Mouse (Mus musculus) lung, embryonic 16.5 days (tissue): ENCODE measurements at regions not wholly inside any gene's neighbourhood (a gene's known extent, or its start where the extent isn't known, plus 50 kb on each side); places are given as distances from the start of the nearest gene placed in this dataset.

Source experiments
- ATAC-seq: fragments of 200-750 bp; cut with Nextera tagmentation; 2 replicates; pipeline ENCODE4 v1.8.0; 2017; ENCODE audit warnings: low read depth, mild to moderate bottlenecking, moderate library complexity
- H3K27ac ChIP-seq: fragments of 300-500 bp; sonication (generic); 2 replicates; pipeline ENCODE4 v1.5.1; 2014; ENCODE audit warnings: mild to moderate bottlenecking, control low read depth, low read length
- H3K27me3 ChIP-seq: fragments of 300-500 bp; sonication (generic); 2 replicates; pipeline ENCODE4 v1.6.1; 2014; ENCODE audit warnings: low read depth, low read length, mixed read lengths; ENCODE audit not compliant: control insufficient read depth, insufficient read depth
- H3K36me3 ChIP-seq: fragments of 300-500 bp; sonication (generic); 2 replicates; pipeline ENCODE4 v1.6.1; 2014; ENCODE audit warnings: low read length; ENCODE audit not compliant: control insufficient read depth, insufficient read depth
- H3K4me1 ChIP-seq: fragments of 300-500 bp; sonication (generic); replicated peaks from 2 replicates; pipeline ENCODE4 v1.6.1; 2014; ENCODE audit warnings: low read length, mixed read lengths; ENCODE audit not compliant: control insufficient read depth, insufficient read depth
- H3K4me2 ChIP-seq: fragments of 300-500 bp; sonication (generic); 2 replicates; pipeline ENCODE4 v1.6.1; 2014; ENCODE audit warnings: low read depth, low read length, control low read depth
- H3K4me3 ChIP-seq: fragments of 300-500 bp; sonication (generic); 2 replicates; pipeline ENCODE4 v1.5.1; 2014; ENCODE audit warnings: mild to moderate bottlenecking, low read length, control low read depth
- H3K9ac ChIP-seq: fragments of 300-500 bp; sonication (generic); 2 replicates; pipeline ENCODE4 v1.6.1; 2014; ENCODE audit warnings: low read length, control low read depth
- H3K9me3 ChIP-seq: fragments of 300-500 bp; sonication (generic); 2 replicates; pipeline ENCODE4 v1.6.1; 2016; ENCODE audit warnings: low read length; ENCODE audit not compliant: control insufficient read depth
- WGBS: fragments of 180-500 bp; shearing (Covaris S2); extraction: QIAGEN DNeasy Blood & Tissue Kit; methylation state at CpG from one replicate; pipeline ENCODE4 v1.1.7; 2014; 5-methylcytosine and 5-hydroxymethylcytosine counted together

DNA sequence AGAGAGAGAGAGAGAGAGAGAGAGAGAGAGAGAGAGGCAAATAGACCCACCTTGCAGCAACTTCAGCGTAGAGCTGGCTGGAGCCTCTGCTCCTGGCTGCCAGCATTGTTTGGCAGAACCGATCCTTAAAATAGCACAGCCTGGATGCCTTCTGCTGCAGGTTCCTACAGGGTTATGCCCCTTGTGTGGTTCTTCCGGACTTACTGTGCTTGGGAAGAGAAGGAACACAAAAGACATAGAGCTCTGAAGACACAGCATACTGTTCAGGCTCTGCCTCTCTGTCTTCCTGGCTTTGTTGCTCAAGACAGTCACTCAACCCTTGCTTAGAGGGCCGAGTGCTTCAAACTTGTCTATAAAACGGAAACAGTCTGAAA is 86.2 kb upstream of the Slc25a26 start:
- Histone ChIP-seq H3K4me2 (no peak overlapping the region), H3K9me3 (no peaks in the 10 kb centered on the region)

DNA sequence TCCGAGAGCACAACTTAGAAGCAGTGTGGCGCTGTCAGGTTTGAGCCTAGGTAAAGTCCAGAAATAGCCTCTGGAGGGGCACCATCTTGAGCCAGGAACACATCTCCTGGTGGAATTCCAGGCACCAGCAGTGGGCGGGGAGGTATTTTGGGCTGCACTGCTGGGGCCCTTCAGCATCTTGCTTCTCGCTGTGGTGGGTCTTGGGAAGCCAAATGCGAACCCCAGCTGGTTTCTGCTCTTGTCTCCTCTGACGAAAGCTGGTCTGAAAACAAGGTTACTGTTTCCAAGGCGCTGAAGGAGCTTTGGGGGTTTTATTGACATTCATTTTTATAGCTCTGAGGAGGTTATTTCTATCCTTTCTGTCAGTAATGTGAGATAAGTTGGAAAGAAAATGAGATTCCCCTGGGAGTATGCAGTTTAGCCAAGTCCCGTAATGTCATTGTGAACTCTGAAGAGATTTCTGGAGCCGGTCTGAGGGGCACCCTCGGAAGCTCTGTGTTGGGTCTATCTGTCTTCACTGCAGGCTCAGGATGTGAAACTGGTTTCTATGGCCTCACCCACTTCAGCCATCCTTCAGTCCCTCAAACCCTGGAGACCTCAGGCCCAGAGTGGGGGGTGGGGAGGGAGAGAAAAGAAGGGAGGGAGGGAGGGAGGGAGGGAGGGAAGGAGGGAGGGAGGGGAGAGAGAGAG is 86.7 kb upstream of the Slc25a26 start:
- H3K9me3 ChIP-seq: no peaks in the 10 kb centered on the region
- H3K9ac ChIP-seq: no peak overlapping the region
- H3K4me2 ChIP-seq: no peak overlapping the region
- H3K27me3 ChIP-seq: no peaks in the 10 kb centered on the region
- peak overlapping the region; percentile 38 for H3K27ac ChIP-seq
- no peaks in the 10 kb centered on the region for H3K36me3 ChIP-seq
- WGBS: 52% methylated on average over 10 of the region's 10 CpGs
- no peak overlapping the region for H3K4me3 ChIP-seq
- peak; percentile 79 for ATAC-seq
- H3K4me1 ChIP-seq: peaks cover 6% of the 10 kb centered on the region

More for the DNA sequence above, 86.2 kb upstream of the Slc25a26 start:
- Histone ChIP-seq H3K4me3 (no peak overlapping the region), H3K36me3 (no peaks in the 10 kb centered on the region), H3K4me1 (peaks cover 6% of the 10 kb centered on the region), H3K27me3 (no peaks in the 10 kb centered on the region), H3K9ac (no peak overlapping the region), H3K27ac (peak overlapping the region; percentile 38)
- peak; percentile 59; the same call in 1 of the 2 replicates for ATAC-seq
- WGBS: 29% methylated on average over 5 of the region's 5 CpGs

- WGBS: 83% methylated on average over 7 of the region's 7 CpGs
- Histone ChIP-seq H3K4me1 (peaks cover 6% of the 10 kb centered on the region), H3K9me3 (no peaks in the 10 kb centered on the region), H3K9ac (no peak overlapping the region), H3K4me3 (no peak overlapping the region), H3K36me3 (no peaks in the 10 kb centered on the region), H3K27ac (no peak overlapping the region), H3K4me2 (no peak overlapping the region), H3K27me3 (no peaks in the 10 kb centered on the region)
- ATAC-seq: no peak
These were observed 87.8 kb upstream of the Slc25a26 start for GRCm38 (mm10) chr6:94412341-94412740.

- no peak overlapping the region for H3K9ac ChIP-seq
- no peak overlapping the region for H3K27ac ChIP-seq
- no peaks in the 10 kb centered on the region for H3K27me3 ChIP-seq
- 55% methylated on average over 2 of the region's 2 CpGs for WGBS
- H3K4me3 ChIP-seq: no peak overlapping the region
- H3K36me3 ChIP-seq: no peaks in the 10 kb centered on the region
- ATAC-seq: no peak
- H3K4me1 ChIP-seq: peaks cover 6% of the 10 kb centered on the region
- no peak overlapping the region for H3K4me2 ChIP-seq
- H3K9me3 ChIP-seq: no peaks in the 10 kb centered on the region
These were observed 89.7 kb upstream of the Slc25a26 start for GRCm38 (mm10) chr6:94410480-94410879.

DNA sequence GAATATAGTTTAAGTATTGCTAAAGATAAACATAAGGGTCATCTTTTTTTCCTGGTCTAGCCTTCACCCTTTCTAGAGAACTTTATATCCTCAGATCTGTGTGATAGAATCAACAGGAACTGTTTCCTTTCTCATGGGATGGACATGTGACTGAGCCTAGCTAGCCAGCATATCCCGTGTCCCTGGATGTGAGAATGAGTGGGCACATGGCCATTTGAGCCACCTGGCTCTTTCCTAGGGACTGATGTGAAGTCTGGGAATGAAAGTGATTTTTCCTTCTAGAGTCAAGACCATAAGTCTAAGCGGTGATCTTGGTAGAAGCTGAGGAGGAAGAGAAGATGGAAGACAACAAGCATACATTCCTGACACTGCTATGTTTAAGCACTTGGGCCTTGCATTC is 91.1 kb upstream of the Slc25a26 start:
- Histone ChIP-seq H3K9ac (no peak overlapping the region), H3K36me3 (no peaks in the 10 kb centered on the region), H3K4me3 (no peak overlapping the region), H3K9me3 (no peaks in the 10 kb centered on the region), H3K4me2 (no peak overlapping the region), H3K27me3 (no peaks in the 10 kb centered on the region), H3K4me1 (peaks cover 5% of the 10 kb centered on the region), H3K27ac (no peak overlapping the region)
- 88% methylated on average over 2 of the region's 2 CpGs for WGBS
- no peak for ATAC-seq

GRCm38 (mm10) chr6:94407751-94408150 is 92.4 kb upstream of the Slc25a26 start:
- no peaks in the 10 kb centered on the region for H3K27me3 ChIP-seq
- no peak overlapping the region for H3K27ac ChIP-seq
- H3K4me2 ChIP-seq: no peak overlapping the region
- no peak for ATAC-seq
- no peaks in the 10 kb centered on the region for H3K9me3 ChIP-seq
- no peaks in the 10 kb centered on the region for H3K36me3 ChIP-seq
- H3K4me3 ChIP-seq: no peak overlapping the region
- WGBS: 51% methylated on average over 4 of the region's 4 CpGs
- no peaks in the 10 kb centered on the region for H3K4me1 ChIP-seq
- no peak overlapping the region for H3K9ac ChIP-seq

DNA sequence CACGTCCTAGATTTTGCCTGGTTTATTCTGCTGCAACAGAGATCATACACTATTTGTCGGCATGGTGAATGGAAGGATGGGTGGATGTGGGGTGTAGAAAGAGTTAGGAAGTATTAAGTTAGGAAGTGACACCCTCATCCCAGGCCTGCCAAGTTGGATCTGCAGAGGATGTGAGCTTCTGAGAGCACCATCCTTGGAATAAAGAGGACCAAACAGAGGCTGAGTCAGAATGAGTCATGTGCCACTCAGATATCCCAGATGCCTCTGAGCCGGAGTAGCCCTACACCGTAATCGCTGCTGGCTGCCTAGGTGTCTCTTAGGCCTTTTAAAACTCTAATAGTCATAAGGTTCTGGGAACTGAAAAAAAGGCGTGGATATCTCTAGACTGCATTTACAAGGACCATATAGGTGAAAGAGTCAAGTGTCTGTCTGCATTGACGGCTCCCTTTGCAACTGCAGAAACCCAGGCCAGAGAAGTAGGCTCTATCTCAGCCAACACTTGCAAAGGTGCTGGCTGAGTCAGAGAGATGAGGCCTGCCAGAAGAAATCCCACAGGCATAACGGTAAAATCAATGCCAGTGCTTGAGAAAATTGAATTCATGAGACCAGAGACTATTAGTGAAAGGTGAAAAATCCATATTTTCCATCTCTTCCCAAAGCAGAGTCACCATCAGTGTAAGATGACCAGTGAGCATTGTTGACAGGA is 94.6 kb upstream of the Slc25a26 start:
- Histone ChIP-seq H3K27ac (no peak overlapping the region), H3K4me1 (peaks cover 5% of the 10 kb centered on the region), H3K9ac (no peak overlapping the region), H3K4me2 (no peak overlapping the region), H3K36me3 (no peaks in the 10 kb centered on the region), H3K9me3 (no peaks in the 10 kb centered on the region), H3K4me3 (no peak overlapping the region), H3K27me3 (no peaks in the 10 kb centered on the region)
- ATAC-seq: no peak
- WGBS: 80% methylated on average over 8 of the region's 8 CpGs

DNA sequence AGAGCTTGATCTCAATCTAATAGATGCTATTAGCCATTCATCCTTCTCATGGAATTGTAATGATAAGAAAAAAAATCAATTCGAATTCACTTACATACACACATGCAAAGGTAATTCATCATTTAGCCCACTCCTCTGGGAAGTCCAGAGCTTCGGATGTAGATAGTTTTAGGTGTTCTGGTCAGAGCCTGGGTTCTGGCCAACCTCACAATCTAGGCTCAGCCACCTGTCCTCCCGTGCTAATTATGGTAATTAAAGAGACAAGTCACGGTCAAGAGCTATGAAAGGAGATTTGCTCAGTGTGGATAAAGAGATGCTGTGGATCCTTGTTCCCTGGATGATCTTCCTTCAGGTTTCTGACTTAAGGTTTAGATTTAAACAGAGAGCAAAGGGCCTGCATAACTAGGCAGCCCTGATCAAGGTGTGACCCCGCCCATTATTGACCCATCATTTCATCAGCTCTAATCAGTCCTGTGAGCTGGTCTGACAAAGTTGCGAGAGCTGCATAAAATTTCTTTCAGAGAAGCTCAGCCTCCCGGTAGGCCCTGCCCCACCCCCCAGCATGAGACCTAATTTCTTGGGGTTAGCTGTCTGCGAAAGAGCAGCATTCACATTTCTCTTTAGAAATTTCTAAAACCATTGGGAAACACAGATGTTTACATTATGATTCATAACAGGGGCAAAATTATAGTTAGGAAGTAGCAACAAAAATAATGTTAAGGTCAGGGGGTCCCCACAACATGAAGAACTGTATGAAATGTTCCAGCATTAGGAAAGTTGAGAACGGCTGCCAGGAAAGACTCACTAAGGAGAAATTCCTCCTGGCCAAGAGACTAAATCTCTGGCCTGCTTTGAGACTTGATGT is 98.3 kb upstream of the Slc25a26 start:
- 67% methylated on average over 9 of the region's 9 CpGs for WGBS

GRCm38 (mm10) chr6:94401061-94401591 is 99.0 kb upstream of the Slc25a26 start:
- ATAC-seq: peak; percentile 59; the same call in 1 of the 2 replicates
- Histone ChIP-seq H3K4me3 (no peak overlapping the region), H3K9ac (no peak overlapping the region), H3K27me3 (no peaks in the 10 kb centered on the region), H3K4me1 (peaks cover 5% of the 10 kb centered on the region), H3K27ac (no peak overlapping the region), H3K36me3 (no peaks in the 10 kb centered on the region), H3K4me2 (no peak overlapping the region; the same call in 1 of the 2 replicates), H3K9me3 (no peaks in the 10 kb centered on the region)
- 26% methylated on average over 14 of the region's 14 CpGs for WGBS

More for the DNA sequence above, 98.3 kb upstream of the Slc25a26 start:
- Histone ChIP-seq H3K27ac (no peak overlapping the region), H3K27me3 (no peaks in the 10 kb centered on the region), H3K4me1 (peaks cover 5% of the 10 kb centered on the region), H3K36me3 (no peaks in the 10 kb centered on the region), H3K9ac (no peak overlapping the region), H3K4me3 (no peak overlapping the region), H3K9me3 (no peaks in the 10 kb centered on the region), H3K4me2 (no peak overlapping the region)
- peak; percentile 51 for ATAC-seq
